Mouse (Mus musculus) retina, postnatal 1 day (tissue): ENCODE data around the gene Nek9.

Source experiments
- DNase-seq: peaks from one replicate; pipeline ENCODE4 v3.0.0-alpha.2; 2012

The Nek9 gene

GRCm38 (mm10) chr12:85339243-85339729 is at the start of gene Nek9:
Nek9 (minus strand) TSS chr12:85339362.
- DNase-seq, result peak; percentile 96

- DNase-seq, result no peak
Measured at GRCm38 (mm10) chr12:85385995-85386375, 46.8 kb upstream of the Nek9 start.

- DNase-seq, result no peak
Measured at GRCm38 (mm10) chr12:85385329-85385994, 46.3 kb upstream of the Nek9 start.

- no peak for DNase-seq
Measured at GRCm38 (mm10) chr12:85382761-85383680, 43.9 kb upstream of the Nek9 start.

GRCm38 (mm10) chr12:85381570-85381969 is 42.4 kb upstream of the Nek9 start:
- no peak for DNase-seq

GRCm38 (mm10) chr12:85380942-85381341 is 41.8 kb upstream of the Nek9 start:
- no peak for DNase-seq

GRCm38 (mm10) chr12:85380308-85380707 is 41.1 kb upstream of the Nek9 start:
- DNase-seq, result no peak

GRCm38 (mm10) chr12:85378271-85378670 is 39.1 kb upstream of the Nek9 start:
- no peak for DNase-seq

GRCm38 (mm10) chr12:85374561-85375272 is 35.6 kb upstream of the Nek9 start, which contains the start of gene Tmed10:
Tmed10 (minus strand) TSS chr12:85374847.
- peak; percentile 98 for DNase-seq

GRCm38 (mm10) chr12:85373591-85374560 is 34.7 kb upstream of the Nek9 start:
- DNase-seq, result peak; percentile 70

GRCm38 (mm10) chr12:85372068-85372665 is 33.0 kb upstream of the Nek9 start:
- DNase-seq, result no peak

- DNase-seq, result no peak
Measured at GRCm38 (mm10) chr12:85368441-85369063, 29.4 kb upstream of the Nek9 start.

- no peak for DNase-seq
Measured at GRCm38 (mm10) chr12:85366271-85366670, 27.1 kb upstream of the Nek9 start.

- DNase-seq, result no peak
Measured at GRCm38 (mm10) chr12:85362510-85362909, 23.3 kb upstream of the Nek9 start.

GRCm38 (mm10) chr12:85361580-85361979 is 22.4 kb upstream of the Nek9 start:
- DNase-seq, result no peak

GRCm38 (mm10) chr12:85361165-85361564 is 22.0 kb upstream of the Nek9 start:
- DNase-seq, result no peak

GRCm38 (mm10) chr12:85354061-85354460 is 14.9 kb upstream of the Nek9 start:
- DNase-seq, result no peak

GRCm38 (mm10) chr12:85350407-85351232 is 11.5 kb upstream of the Nek9 start:
- DNase-seq, result no peak

GRCm38 (mm10) chr12:85348338-85348737 is 9.2 kb upstream of the Nek9 start:
- no peak for DNase-seq

- DNase-seq, result no peak
Measured at GRCm38 (mm10) chr12:85347196-85347595, 8.0 kb upstream of the Nek9 start.
